Mouse (Mus musculus) frontal cortex, adult (tissue): ENCODE data around the gene H2-Ob.

ENCODE experiments used
- ATAC-seq: cut with Nextera tagmentation; 2 replicates; pipeline ENCODE4 v1.9.2; 2017; ENCODE audit warnings: mild to moderate bottlenecking, moderate library complexity, mixed read lengths; ENCODE audit not compliant: low TSS enrichment

H2-Ob gene

DNA sequence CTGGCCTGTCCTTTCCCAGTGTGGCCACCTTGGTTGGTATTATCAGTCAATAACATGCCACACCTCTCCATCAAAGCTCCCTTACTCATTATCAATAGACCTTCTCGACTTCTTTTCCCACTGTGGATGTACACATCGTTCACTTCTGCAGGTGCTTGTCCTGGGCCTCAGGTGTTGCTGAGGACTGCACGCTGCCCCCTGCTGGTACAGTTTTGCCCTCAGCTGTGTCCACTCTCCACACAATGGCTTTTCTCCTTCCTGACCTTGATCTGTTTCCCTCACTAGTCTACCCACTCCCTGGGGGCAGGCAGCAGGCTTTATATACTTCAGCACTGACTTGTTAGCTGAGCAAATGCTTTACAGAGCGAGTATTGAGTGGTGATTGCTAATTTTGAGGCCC, 47.1 kb downstream of the H2-Ob start:
- no peak for ATAC-seq

DNA sequence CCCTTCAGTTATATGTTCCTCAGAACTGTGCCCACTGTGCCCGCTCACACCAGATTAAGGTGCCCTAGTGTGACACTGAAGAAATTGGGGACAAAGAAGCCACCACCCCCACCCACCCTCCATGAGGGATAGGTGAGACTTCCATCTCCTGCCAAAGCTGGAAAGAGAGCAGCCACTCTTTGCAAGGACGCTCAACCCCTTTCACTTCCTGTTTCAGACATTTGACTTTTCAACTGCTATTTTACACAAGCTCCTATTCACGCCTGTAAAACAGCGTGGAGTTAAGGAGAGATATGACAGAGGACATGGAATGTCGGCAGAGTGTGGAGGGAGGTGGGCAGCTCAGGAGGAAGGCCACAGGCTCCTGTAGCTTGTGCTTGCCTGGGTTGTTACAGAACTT, 47.8 kb downstream of the H2-Ob start:
- ATAC-seq: no peak

DNA sequence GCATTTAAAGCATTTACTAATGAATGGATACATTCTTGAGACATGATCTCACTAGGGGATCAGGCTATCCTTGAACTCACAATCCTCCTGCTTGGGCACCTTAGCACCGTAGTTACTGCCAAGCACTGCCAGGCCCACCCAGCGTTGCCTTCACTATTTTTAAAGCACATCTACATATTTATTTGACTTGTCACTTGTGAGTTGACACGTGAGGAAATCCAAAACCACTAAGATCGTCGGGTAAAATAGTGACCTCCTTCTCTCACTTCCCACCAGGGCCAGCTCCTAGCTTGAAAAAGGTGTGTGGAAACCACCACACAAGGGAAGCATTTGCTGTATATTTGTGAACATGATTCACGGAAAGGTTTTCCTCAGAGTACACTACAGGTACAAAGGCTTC, 48.3 kb downstream of the H2-Ob start:
- no peak for ATAC-seq

DNA sequence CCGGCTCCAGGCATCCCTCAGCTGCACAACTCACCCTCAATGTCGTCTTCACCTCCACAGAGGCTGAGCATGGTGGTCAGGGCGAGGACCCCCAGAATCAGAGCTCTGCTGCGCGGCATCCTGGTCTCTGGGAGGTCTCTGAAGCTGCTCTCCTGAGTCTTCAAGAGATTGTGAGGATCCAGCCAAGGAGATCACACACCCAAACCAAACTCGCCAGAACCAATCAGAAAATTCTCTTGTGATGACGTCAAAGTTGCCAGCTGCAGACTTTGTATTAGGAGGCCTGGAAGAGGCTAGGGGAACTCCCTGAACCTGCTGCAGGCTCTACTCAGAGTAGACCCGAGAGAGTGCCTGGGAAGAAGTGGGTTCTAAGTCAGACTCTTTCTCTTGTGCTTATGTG, 48.9 kb downstream of the H2-Ob start, which contains the start of gene H2-Aa:
Gene H2-Aa, minus strand, starts transcription at position 176 of the 400 bp plus-strand sequence.
- ATAC-seq: peak; percentile 88

DNA sequence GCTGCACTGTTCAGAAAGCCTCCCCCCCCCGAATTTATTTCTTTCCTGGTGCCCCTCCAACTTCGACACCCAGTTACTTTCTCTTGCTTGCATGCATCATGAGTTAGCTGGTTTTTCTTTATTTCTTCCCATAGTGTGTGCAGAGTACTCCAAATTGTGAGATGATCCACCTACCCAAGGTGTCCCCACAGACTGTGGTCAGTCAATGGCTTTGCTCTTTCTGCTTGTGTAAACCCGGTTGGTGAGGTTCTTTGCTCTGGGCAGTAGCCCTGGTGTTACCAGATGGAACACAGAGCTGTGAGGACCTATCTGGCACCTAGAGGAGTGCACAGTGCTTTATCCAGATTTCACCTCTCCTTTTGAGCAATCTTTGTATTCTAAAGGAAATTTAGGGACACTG, 49.4 kb downstream of the H2-Ob start:
- no peak for ATAC-seq

DNA sequence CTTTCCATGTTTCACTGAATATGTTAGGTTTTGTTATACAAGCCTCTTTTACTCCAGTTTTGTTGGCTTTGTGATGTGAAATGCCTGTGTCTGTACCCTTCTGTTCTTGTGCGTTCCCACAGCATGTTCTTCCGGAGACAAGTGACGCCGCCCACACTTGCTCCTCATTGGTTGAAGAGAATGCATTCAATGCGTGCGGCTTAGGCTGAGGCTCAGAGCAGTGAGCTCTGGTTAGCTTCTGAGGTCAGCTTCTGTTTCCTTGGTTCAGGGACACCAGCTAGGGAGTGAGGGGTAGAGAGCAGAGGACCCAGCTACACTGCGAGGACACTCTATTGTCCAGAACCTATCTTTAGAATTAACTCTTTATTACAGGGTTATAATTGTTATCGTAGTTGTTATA, 52.9 kb downstream of the H2-Ob start:
- peak; percentile 95 for ATAC-seq

DNA sequence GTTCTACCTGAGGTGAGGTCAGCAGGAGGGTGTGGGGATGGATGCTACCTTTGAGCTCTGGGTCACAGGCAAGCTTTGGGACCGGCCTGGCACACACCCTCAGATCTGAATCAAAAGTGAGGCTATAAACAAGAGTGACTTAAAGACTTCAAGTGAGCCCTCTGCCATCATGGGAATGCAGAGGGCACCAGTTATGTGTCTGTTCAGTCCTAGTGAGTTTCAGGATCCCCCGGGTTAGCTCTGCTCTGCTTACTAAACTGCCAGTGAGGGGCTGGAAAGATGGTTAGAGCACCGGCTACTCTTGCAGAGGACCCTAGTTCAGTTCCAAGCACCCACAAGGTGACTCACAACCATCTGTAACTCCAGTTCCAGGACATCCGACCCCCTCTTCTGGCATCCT, 53.9 kb downstream of the H2-Ob start:
- ATAC-seq: no peak

DNA sequence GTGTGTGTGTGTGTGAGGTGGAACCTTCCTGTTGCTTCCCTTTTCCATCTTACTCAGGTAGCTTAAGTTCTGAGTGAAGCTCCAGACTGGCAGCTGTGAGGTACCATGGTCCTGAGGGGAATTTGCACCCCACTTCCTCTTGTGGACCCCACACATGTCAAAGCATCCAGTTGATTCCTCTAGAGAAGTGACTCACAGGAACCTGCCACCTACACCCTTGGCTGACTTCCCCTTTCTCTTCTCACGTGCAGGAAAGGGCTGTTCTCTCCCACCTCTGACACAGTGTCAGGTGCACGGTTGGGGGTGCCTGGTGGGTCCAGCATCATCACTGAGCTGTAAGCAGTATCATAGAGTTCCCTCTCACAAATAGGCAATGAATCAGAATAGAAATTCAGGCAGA, 54.8 kb downstream of the H2-Ob start:
- ATAC-seq: no peak

DNA sequence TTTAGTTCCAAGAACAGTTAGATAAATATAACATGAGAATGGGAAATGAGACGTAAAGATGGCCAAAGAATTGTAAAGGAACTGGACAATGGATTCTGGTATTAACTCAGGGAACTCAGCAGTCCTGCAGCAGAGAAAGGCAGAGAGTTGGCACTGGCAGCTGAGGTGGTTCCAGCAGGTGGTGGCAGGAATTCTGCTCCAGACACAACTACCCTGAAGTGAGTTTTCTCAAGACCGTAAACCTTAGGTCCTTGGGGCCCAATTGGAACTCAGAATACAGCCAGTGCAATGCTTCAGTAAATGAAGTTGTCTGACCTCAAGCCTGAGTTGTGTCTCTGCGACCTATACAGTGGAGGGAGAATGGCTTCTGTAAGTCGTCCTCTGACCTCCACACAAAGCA, 55.5 kb downstream of the H2-Ob start:
- ATAC-seq: no peak

DNA sequence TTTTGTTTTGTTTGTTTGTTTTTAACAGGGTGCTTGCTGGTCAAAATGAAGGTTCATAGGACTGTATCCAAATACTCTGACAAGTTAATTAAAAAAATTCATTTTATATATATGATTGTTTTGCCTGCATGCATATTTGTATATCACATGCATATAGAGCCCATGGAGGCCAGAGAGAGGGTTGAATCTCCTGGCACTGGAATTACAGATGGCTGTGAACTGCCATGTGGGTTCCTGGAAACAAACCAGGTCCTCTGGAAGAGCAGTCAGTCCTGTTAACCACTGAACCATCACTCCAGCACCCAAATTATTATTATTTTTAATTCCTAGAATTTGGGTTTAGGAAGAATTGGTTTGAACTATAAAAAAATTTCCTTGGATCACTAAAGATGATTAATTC, 56.6 kb downstream of the H2-Ob start:
- ATAC-seq: no peak

DNA sequence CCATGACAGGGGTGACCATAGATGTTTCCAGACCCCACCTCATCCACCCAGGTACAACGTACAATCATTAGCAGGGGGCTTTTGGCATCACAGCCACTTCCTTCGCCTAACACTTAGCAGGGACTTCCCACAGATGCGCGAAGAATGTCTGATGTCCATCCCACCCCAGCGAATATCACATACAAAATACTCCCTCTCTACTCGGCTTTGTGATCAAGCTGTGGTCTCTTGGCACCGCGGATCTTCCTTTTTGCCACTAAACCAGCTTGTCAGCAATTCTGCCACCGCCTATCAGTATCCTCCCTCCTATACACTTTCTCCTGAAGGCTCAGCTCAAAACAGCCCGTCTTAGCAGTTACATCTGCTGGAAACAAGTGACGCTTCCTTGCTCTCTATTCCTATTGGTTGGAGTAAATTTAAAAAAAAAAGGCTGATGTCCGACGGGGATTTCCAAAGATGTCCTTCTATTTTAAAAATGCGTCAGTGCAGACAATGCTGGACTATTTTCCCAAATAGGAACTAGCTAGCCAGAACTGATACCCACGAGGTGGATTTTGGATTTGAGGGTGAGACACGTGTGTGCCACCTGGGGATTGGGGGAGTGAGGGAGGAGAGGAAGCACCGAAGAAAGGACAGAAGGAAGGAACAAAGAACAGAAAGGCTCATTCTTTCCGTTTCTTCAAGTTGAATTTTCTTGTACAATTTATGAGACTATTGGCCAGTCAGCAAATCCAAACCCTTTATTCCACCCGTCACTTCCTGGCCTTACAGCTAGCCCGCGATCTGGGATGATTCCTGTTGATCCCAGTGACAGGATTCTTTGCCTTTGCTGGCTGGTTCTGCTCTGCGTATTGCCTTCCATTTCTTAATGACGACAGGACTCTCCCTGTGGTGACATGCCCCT, 57.4 kb downstream of the H2-Ob start:
- ATAC-seq: peak; percentile 93

DNA sequence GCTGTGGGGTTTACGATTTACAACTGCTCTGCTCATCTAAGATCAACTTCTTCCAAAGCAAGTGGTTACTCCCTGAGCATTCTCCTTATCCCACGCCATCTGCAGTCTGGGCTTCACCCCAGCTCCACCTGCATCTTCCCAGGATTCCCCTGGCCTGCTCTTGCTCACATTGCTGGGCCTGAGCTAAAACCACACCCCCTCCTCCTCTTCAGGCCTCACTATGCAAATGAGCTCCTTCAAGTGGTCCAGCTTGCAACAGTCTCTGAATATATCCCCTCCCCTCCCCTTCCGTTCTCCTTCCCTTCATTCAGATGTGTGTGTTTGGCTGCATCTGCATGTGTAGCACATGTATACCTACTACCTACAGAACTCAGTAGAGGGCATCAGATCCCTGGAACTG, 60.7 kb downstream of the H2-Ob start:
- ATAC-seq: no peak

DNA sequence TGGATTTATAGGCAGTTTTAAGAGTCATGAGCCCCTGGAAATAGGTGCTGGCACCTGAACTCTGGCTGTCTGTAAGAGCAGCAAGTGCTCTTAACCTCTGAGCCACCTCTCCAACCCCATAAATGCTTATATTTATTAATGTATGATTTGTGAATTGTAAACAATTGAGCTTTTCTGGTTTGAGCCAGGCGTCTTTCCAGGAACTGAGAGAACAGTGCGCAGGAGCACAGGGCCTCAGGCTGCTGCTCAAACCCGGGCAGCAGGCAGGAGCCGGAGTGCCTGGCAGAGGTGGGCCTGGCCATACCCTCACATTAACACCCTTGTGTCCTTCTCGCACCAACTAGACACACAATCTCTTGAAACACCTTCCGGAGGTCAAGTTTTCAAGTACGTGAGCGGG, 61.4 kb downstream of the H2-Ob start:
- no peak for ATAC-seq

DNA sequence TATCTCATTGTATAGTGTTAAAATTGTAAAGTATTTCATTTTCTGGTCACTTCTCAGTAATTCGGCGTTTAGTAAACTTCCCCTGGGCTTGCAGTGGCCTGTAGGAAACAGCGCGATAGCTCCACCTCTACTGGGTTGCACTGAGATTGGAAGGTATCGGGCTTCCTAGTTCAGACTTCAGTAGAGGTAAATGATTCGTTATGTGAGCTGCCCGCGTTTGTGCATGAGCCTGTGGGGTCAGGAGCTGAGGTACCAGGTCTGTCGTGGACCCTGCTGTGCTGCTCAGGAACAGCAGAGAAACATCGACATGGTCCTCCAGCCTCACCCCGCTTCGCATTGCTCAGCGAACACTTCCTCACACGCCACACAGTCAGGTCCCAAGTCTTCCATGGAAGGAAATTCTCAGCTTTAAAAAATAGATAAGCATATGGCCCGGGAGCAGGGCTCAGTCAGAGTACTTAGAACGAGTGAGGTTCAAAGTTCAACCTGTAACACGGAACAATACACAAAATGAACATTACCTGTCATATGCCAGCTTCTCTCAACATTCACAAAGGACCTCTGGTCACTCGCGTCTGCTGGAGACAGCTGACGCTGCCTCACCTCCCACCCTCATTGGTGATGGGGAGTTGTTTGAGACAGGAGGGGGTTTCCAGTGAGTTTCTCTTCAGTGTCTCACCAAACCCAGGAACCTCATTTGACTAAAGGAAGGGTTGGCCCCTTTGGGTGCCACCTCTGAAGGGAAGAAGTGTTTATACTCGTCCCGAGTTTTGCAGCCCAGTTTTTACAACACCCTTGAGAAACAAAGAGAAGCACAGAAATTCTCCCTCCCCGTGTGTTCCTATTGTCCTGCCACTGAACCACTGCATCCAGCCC, 62.2 kb downstream of the H2-Ob start:
- ATAC-seq: no peak

DNA sequence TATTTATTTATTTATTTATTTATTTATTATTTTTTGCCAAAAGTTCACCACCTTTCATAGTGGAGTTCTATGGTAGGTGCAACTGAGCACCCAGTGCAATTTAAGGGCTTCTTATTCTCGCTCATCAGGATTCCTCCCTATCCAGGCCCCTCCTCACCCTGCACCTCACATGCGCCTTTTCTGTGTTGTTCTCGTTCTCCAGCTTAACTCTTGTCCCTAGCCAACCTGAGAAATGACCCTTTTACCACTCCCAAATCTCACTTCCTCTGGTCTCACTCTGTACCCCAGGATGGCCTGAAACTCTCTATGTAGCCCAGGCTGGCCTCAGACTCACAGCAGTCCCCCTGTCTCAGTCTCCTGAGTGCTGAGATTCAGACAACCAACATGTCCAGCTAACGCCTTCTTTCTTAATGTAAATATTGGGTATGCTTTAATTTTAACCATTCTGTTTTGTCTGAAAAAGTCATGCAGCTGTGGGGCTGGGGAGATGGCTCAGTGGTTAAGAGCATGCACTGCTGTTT, 63.0 kb downstream of the H2-Ob start:
- no peak for ATAC-seq

DNA sequence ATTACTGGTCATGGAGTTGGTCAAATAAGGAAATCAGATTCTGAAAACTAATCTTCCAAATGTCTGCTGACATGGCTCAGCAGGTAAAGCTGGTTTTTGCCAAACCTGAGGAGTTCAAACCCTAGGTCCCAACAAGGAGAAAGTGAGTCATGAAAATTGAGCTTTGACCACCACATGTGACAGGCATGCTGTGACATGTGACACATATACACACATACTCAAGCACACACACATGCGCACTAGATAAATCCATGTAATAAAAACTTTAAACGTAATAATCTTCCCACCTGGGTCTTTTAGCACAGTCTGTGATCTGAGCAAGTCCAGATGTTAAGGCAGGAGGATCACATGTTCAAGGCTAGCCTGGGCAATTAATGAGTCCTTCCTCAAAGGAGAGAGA, 65.1 kb downstream of the H2-Ob start:
- ATAC-seq: no peak
